Mouse (Mus musculus) erythroblast, adult 5-6 weeks (primary cell): ENCODE measurements around the gene Ppp2r3c. TPM values are rescaled to one million over a fixed set of nuclear protein-coding genes. Genes with fewer than 3 reads are reported as not detected.
A peak's percentile ranks its signal among the peaks of the same experiment; 100 is the strongest.
"Not testable (repeated sequence)": the region's sequence is repeated elsewhere in the genome, so short reads cannot be mapped to it uniquely, and the experiment has no call there.

ENCODE experiments used
- ATAC-seq: replicated peaks from 2 replicates; pipeline ENCODE4 v1.8.0; 2016; ENCODE audit warnings: moderate number of reproducible peaks, mild to moderate bottlenecking, moderate TSS enrichment, inconsistent platforms; ENCODE audit not compliant: poor library complexity, low FRiP score, severe bottlenecking
- total RNA-seq, 2 experiments: library from RNA; stranded (forward) in 1 of 2; stranded (reverse) in 1 of 2; fragments of 150-400 nt in 1 of 2; fragments of 200-764, 138-1000 nt in 1 of 2; gene quantifications; 2 replicates each; pipeline versions ENCODE4 v1.2.3 to v1.2.4; 2015 to 2017; ENCODE audit warnings: low replicate concordance in 2 of 2

The Ppp2r3c gene
- total RNA-seq, 2 experiments from 2014 or later: 7.4 to 13.3 TPM

GRCm38 (mm10) chr12:55298112-55298511 lies 4.7 kb downstream of the Ppp2r3c start:
- no peak for ATAC-seq

GRCm38 (mm10) chr12:55277583-55277982 lies 25.2 kb downstream of the Ppp2r3c start:
- 0 out of 2 replicates have a peak, but pooled peaks have one; percentile 15 for ATAC-seq

GRCm38 (mm10) chr12:55272243-55272642 lies 30.6 kb downstream of the Ppp2r3c start:
- no peak for ATAC-seq

- not testable (repeated sequence) for ATAC-seq
Measured at GRCm38 (mm10) chr12:55263385-55263784, 39.4 kb downstream of the Ppp2r3c start.

- peak; percentile 84 for ATAC-seq
Measured at GRCm38 (mm10) chr12:55261950-55262349, 40.8 kb downstream of the Ppp2r3c start.

GRCm38 (mm10) chr12:55242243-55242642 lies 60.6 kb downstream of the Ppp2r3c start:
- not testable (repeated sequence) for ATAC-seq

- ATAC-seq: peak; percentile 43
Measured at GRCm38 (mm10) chr12:55230520-55230861, 72.3 kb downstream of the Ppp2r3c start.

GRCm38 (mm10) chr12:55229626-55230519 lies 72.9 kb downstream of the Ppp2r3c start, which contains the start of gene Srp54c:
Srp54c (plus strand) TSS chr12:55230168.
- ATAC-seq: peak; percentile 94

Other genes starting within 250 kb of the Ppp2r3c start
- gene 2700097O09Rik, start 222.9 kb downstream of the Ppp2r3c start, total RNA-seq (2015; ENCODE audit: low replicate concordance): 30.0 and 31.1 TPM in 2 replicates
- 9.1 and 9.9 TPM in 2 replicates for gene 2700097O09Rik, start 222.9 kb downstream of the Ppp2r3c start, total RNA-seq (2017; ENCODE audit: low replicate concordance)
- gene Srp54a, start 222.7 kb downstream of the Ppp2r3c start, total RNA-seq (2015; ENCODE audit: low replicate concordance): 31.1 and 33.2 TPM in 2 replicates
- 74.0 and 116 TPM in 2 replicates for gene Srp54a, start 222.7 kb downstream of the Ppp2r3c start, total RNA-seq (2017; ENCODE audit: low replicate concordance)
- 6.9 TPM in 1 of 2 replicates, not detected in the other for gene Fam177a, start 178.5 kb downstream of the Ppp2r3c start, total RNA-seq (2015; ENCODE audit: low replicate concordance)
- 5.6 and 7.1 TPM in 2 replicates for gene Fam177a, start 178.5 kb downstream of the Ppp2r3c start, total RNA-seq (2017; ENCODE audit: low replicate concordance)
- 8.6 and 11.5 TPM in 2 replicates for gene Srp54b, start 147.9 kb downstream of the Ppp2r3c start, total RNA-seq (2015; ENCODE audit: low replicate concordance)
- gene Srp54b, start 147.9 kb downstream of the Ppp2r3c start, total RNA-seq (2017; ENCODE audit: low replicate concordance): 50.8 and 61.3 TPM in 2 replicates
- 7.9 and 9.0 TPM in 2 replicates for gene 1700047I17Rik2, start 103.4 kb downstream of the Ppp2r3c start, total RNA-seq (2015; ENCODE audit: low replicate concordance)
- gene 1700047I17Rik2, start 103.4 kb downstream of the Ppp2r3c start, total RNA-seq (2017; ENCODE audit: low replicate concordance): 1.1 and 2.0 TPM in 2 replicates
- gene Srp54c, start 72.8 kb downstream of the Ppp2r3c start, total RNA-seq (2015; ENCODE audit: low replicate concordance): 18.8 and 24.7 TPM in 2 replicates
- gene Srp54c, start 72.8 kb downstream of the Ppp2r3c start, total RNA-seq (2017; ENCODE audit: low replicate concordance): 29.8 and 35.9 TPM in 2 replicates
- 11.9 and 13.8 TPM in 2 replicates for gene 1110008L16Rik, start 3.4 kb downstream of the Ppp2r3c start, total RNA-seq (2015; ENCODE audit: low replicate concordance)
- 4.0 and 7.2 TPM in 2 replicates for gene 1110008L16Rik, start 3.4 kb downstream of the Ppp2r3c start, total RNA-seq (2017; ENCODE audit: low replicate concordance)
- 66.3 and 98.4 TPM in 2 replicates for gene Psma6, start 81.2 kb upstream of the Ppp2r3c start, total RNA-seq (2015; ENCODE audit: low replicate concordance)
- 99.5 and 111 TPM in 2 replicates for gene Psma6, start 81.2 kb upstream of the Ppp2r3c start, total RNA-seq (2017; ENCODE audit: low replicate concordance)
- 13.4 and 14.8 TPM in 2 replicates for gene Nfkbia, start 189.6 kb upstream of the Ppp2r3c start, total RNA-seq (2015; ENCODE audit: low replicate concordance)
- 14.1 and 20.5 TPM in 2 replicates for gene Nfkbia, start 189.6 kb upstream of the Ppp2r3c start, total RNA-seq (2017; ENCODE audit: low replicate concordance)